Mouse (Mus musculus): Measurements from ENCODE around the gene Slc24a1.

- TF ChIP-seq POLR2A (IDR thresholded peaks at IDR 0.05; ENCODE audit: control insufficient read depth, low read depth, low read length) (no peak), CTCF (IDR thresholded peaks at IDR 0.05; ENCODE audit: control insufficient read depth, insufficient read depth, insufficient replicate concordance, low read depth, low read length) (no peak)
These were observed 21.2 kb downstream of the Slc24a1 start for GRCm38 (mm10) chr9:64930256-64930655.
